Mouse (Mus musculus): ENCODE measurements at regions not wholly inside any gene's neighbourhood (a gene's known extent, or its start where the extent isn't known, plus 50 kb on each side); places are given as distances from the start of the nearest gene placed in this dataset.

- no peak for TF ChIP-seq CTCF (IDR thresholded peaks at IDR 0.05; ENCODE audit: low read depth, low read length)
- TF ChIP-seq GATA2 (IDR thresholded peaks at IDR 0.05; ENCODE audit: borderline replicate concordance, low read depth, low read length): no peak
- TF ChIP-seq POLR2AphosphoS5 (IDR thresholded peaks at IDR 0.05; ENCODE audit: insufficient replicate concordance, low read depth, low read length): no peak
Observed at GRCm38 (mm10) chr1:167922917-167923316, 233.9 kb downstream of the Lmx1a start.
